Mouse (Mus musculus) left cerebral cortex, adult 8-10 months (tissue): ENCODE results near the gene Aprt. TPM values are rescaled to one million over a fixed set of nuclear protein-coding genes. Genes with fewer than 3 reads are reported as not detected.
A peak's percentile ranks its signal among the peaks of the same experiment; 100 is the strongest.
"Not testable (repeated sequence)": the region's sequence is repeated elsewhere in the genome, so short reads cannot be mapped to it uniquely, and the experiment has no call there.

Experiments used
- DNase-seq, 2 experiments: peaks; one replicate each; pipeline ENCODE4 v3.0.0; 2022; ENCODE audit warnings: low spot score in 2 of 2
- total RNA-seq, 4 experiments: library from RNA; stranded (reverse); gene quantifications; 2 replicates each; pipeline ENCODE4 v1.2.4; 2022

The Aprt gene
- total RNA-seq, 4 experiments from 2014 or later = 52.8 to 60.2 (median 57.6) TPM

GRCm38 (mm10) chr8:122586171-122586570, 9.5 kb upstream of the Aprt start:
- no peak for DNase-seq

DNA sequence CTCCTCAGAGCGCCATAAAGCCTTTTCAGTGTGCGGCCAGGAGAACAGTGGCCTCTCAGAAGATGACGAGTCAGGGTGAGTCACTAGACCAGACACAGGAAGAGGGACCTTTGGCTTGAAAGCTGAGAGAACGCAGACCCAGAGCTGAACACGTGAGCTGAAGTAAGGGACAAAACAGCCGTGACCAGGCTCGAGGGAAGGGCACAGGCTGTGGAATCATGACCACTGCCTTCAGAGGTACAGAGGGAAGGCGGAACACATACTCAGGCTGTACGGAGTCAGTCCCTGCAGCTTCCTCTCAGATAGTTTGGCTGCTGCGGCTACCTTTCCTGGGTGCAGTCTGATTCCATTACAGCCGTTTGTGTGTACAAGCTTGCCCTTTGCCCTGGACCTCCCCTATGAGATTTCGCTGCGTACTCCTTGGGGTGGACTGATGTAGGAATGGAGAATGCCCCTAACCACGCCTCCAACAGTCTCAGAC, 8.7 kb upstream of the Aprt start:
- no peak for DNase-seq

DNA sequence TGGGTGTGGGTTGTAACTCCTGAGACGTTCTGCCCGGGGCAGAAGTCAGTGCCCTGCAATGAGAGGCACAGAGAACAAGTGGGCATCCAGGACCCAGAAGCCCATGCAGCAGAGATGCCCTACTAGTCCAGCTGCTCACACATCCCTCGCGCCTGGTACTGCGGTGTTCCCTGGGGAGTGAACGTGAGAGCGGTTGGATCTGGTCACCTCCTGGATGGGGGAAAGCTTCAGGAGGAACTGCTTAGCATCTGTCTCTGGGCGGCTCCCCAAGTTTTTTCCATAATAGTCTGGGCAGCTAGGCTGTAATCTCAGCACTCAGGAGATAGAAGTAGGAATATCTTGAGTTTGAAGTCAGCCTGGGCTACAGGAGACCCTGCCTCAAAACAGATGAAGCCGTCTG, 8.3 kb upstream of the Aprt start:
- DNase-seq = no peak

DNA sequence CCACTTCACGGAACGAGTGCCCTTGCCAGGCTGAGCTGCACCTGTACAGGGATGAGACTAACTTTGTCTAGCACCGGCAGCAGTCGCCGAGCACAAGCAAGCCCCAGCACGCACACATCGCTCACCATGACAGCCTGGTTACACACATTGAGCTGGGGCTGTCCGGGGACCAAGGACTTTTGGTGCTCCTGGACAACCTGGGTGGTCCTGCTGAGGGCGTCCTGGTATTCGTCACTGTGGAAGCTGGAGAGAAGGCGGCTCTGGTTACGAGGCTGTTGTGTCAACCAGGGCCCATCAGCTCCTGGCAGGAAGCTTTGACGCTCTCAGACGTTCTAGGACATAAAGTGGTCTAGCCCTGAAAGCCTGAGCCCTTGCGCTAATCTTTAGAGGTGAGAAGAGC, 4.2 kb upstream of the Aprt start:
- no peak for DNase-seq

- no peak for DNase-seq
These were observed 2.5 kb upstream of the Aprt start for GRCm38 (mm10) chr8:122579196-122579595.

- no peak for DNase-seq
These were observed 407 bp upstream of the Aprt start for GRCm38 (mm10) chr8:122577116-122577515.

- DNase-seq = no peak
These were observed 718 bp downstream of the Aprt start for GRCm38 (mm10) chr8:122575735-122576647.

GRCm38 (mm10) chr8:122575286-122575685, 1.4 kb downstream of the Aprt start:
- DNase-seq = no peak

- DNase-seq = no peak
These were observed 1.9 kb downstream of the Aprt start for GRCm38 (mm10) chr8:122574667-122575251.

GRCm38 (mm10) chr8:122574264-122574663, 2.4 kb downstream of the Aprt start:
- DNase-seq = no peak

- DNase-seq = no peak
These were observed 3.1 kb downstream of the Aprt start for GRCm38 (mm10) chr8:122573577-122573976.

- not testable (repeated sequence) for DNase-seq
These were observed 3.5 kb downstream of the Aprt start for GRCm38 (mm10) chr8:122573176-122573575.

DNA sequence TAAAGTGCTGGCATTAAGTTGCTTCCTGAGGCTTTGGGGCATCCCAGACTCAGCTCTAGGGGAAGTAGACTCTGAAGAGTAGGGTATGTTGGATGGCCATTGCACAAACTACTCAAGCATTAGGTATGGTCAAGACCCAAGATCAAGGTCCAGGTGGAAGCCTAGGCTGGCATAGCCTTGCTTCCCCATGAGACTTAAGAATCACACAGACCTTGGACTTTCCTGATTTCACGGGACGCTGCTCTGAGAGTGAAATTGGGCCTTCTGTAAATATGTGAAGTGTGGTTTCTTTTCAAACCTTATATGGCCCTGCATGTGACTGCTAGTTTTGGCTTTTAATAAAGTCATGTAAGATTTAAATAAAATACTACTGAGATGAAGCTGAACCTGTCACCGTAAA, 4.0 kb downstream of the Aprt start:
- no peak for DNase-seq

GRCm38 (mm10) chr8:122571750-122572267, 4.9 kb downstream of the Aprt start:
- no peak for DNase-seq

- no peak for DNase-seq
These were observed 5.6 kb downstream of the Aprt start for GRCm38 (mm10) chr8:122571153-122571552.

DNA sequence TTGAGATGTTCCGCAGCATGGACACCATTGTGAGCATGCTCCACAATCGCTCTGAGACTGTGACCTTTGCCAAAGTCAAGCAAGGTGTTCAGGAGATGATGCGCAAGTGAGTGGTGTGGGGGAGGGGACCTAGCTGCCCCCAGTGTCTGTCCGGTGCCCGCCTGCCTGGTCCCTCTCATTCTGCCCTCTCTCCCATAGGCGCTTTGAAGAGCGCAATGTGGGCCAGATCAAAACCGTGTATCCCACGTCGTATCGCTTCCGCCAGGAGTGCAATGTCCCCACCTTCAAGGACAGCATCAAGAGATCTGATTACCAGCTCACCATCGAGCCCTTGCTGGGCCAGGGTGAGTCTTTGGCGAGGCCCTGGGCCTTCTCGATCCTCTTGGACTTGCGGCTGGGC, 6.7 kb downstream of the Aprt start:
- DNase-seq = no peak

DNA sequence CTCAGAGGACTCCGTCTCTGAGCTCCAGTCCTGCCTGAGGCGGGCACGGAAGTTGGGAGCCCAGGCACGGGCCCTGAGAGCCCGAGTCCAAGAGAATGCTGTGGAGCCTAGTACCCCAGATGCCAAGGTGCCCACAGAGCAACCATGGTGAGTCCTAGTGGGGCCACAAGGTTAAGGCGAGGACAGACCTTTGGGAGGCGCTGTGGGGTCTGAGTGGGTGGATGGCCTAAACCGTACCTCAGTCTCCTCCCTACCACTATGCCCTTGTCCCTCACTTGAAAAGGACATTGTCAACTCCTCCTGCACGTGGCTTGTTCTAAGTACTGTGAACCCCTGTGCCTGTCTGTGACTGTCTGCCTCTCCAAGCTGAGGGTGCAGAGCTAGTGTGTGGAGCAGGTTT, 7.4 kb downstream of the Aprt start:
- DNase-seq = no peak

DNA sequence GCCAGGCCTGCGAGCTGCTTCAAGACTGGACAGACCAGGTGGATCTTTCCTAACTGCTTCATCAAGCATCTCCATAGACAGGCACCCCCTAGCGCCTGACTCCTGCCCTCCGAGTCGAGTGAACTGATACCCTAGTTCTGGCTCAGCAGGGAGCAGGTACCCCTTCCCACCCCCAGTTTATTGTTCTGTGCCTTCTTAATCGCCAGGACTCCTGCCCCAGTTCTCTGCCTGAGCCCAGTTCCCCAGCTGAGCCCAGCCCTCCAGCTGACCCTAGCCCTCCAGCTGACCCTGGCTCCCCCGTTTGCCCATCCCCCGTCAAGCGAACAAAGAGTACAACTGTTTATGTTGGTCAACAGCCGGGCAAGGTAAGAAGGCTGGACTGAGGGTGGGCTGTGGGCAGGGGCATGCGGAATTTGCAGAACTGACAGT, 7.8 kb downstream of the Aprt start:
- no peak for DNase-seq

DNA sequence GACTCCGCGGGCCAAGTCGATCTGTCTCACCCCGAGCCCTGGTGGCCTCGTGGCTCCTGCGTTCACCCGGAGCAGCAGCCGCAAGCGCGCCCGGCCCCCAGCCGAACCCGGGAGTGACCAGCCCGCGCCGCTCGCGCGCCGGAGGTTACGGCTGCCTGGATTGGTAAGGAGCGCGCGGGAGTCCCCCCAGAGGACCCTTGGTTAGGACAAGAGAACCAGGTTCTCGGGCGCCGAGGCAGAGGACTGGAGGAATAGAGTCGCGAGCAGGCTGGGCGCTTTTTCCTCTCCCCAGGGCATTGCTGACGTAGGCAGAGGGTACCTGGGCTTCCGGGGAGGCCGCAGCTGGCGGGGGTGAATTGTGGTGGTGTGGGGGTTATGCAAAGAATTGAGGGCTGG, 8.6 kb downstream of the Aprt start:
- no peak for DNase-seq

DNA sequence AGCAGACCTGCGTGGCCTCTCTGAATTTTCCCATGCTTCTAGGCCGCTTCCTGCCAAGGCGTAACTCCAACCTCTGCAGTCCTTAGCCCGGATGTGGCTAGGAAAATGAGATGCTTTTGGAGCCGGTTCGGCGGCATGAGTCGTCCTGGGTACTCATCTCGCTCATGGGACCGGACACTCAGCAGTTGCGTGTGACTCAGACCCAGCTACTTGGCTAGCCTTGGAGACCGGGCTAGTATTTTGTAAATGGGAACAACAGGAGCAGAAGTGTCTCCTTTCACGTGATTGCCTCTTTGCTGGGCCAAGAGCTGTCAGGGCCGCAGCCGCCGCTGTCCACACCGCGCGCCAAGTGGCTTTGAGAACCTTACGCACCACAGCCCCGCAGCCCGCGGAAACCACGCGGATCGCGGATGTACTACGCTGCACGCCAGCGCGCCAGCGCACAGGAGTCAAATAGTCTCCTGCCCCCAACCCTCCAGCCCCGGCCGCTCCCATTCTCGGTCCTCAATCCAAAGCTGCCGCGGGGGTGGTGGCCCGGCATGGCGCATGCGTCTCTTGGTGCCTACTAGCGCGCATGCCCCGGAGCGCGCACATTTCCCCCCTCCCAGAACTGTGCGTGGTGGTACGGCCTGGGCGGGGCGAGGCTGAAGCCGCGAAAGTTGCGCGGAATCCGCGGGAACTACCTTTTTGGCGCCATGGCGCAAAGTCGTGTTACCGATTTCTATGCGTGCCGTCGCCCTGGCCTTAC, 9.2 kb downstream of the Aprt start, which contains the start of gene Cdt1:
Gene Cdt1 (plus strand): TSS at position 655 of the 748 bp plus-strand sequence.
- peak; percentile 82 to 95 for DNase-seq

DNA sequence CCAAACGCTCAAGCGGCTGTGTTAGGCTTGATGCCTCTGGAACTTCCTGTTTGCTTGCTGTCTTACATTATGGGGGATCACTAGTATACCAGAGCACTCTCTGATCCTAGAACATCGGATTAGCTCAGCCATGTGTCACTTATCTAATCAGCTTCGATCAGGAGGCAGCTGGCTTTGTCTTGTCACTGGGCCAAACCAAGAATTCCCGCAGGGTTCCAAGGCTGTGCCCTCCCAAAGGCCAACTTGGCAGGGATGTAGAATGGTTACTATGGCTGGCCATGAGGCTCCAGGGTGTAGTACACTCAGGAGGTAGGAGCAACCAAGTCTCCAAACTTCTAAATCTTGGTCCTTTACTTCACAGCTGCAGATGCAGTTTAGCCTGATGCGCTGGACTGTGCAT, 9.9 kb downstream of the Aprt start:
- no peak for DNase-seq
